Mouse (Mus musculus) thymus, postnatal 25 days (tissue): ENCODE data around the gene 2610028H24Rik.

ENCODE experiments used
- DNase-seq: peaks from one replicate; pipeline ENCODE4 v3.0.0; 2022

2610028H24Rik gene

DNA sequence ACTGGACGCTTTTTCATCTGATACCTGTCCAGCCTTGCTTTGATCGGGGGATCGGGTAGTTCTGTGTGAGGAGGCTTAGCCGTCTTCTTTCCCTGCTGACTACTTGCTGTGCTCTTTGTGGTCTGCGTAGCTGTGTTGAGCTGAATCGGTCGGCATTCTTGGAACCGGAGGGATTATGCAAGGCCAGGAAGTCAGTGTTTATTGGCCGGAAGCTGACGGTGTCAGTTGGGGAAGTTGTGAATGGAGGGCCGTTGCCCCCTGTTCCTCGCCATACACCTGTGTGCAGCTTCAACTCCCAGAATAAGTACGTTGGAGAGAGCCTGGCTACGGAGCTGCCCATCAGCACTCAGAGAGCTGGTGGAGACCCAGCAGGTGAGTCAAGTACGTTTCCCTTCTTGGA is 40.3 kb downstream of the 2610028H24Rik start:
- DNase-seq = no peak

GRCm38 (mm10) chr10:76493527-76493926 is 44.6 kb downstream of the 2610028H24Rik start:
- no peak for DNase-seq

GRCm38 (mm10) chr10:76495501-76495900 is 46.6 kb downstream of the 2610028H24Rik start:
- DNase-seq = no peak

GRCm38 (mm10) chr10:76496366-76496765 is 47.5 kb downstream of the 2610028H24Rik start:
- no peak for DNase-seq

GRCm38 (mm10) chr10:76497522-76497921 is 48.6 kb downstream of the 2610028H24Rik start:
- no peak for DNase-seq

- no peak for DNase-seq
Measured at GRCm38 (mm10) chr10:76504271-76504943, 55.5 kb downstream of the 2610028H24Rik start.

- no peak for DNase-seq
Measured at GRCm38 (mm10) chr10:76505865-76506264, 57.0 kb downstream of the 2610028H24Rik start.
